Mouse (Mus musculus) urinary bladder, postnatal 25 days (tissue): ENCODE measurements around the gene 6430571L13Rik.

Experiments used
- DNase-seq: peaks from one replicate; pipeline ENCODE4 v3.0.0; 2022; ENCODE audit warnings: low spot score

Gene 6430571L13Rik

GRCm38 (mm10) chr9:107384396-107384795 lies 44.0 kb downstream of the 6430571L13Rik start:
- no peak for DNase-seq

- DNase-seq = peak; percentile 31
These were observed 46.3 kb downstream of the 6430571L13Rik start for GRCm38 (mm10) chr9:107386722-107387121.

- DNase-seq = no peak
These were observed 47.3 kb downstream of the 6430571L13Rik start for GRCm38 (mm10) chr9:107387708-107388107.

- no peak for DNase-seq
These were observed 47.9 kb downstream of the 6430571L13Rik start for GRCm38 (mm10) chr9:107388263-107388662.

- no peak for DNase-seq
These were observed 56.0 kb downstream of the 6430571L13Rik start for GRCm38 (mm10) chr9:107396397-107396796.

- no peak for DNase-seq
These were observed 58.6 kb downstream of the 6430571L13Rik start for GRCm38 (mm10) chr9:107398968-107399367.

GRCm38 (mm10) chr9:107399491-107399971 lies 59.1 kb downstream of the 6430571L13Rik start, which contains the start of gene Cacna2d2:
TSS of gene Cacna2d2 (plus strand) at chr9:107399612.
- DNase-seq = peak; percentile 40

GRCm38 (mm10) chr9:107400060-107400511 lies 59.7 kb downstream of the 6430571L13Rik start:
- no peak for DNase-seq

- no peak for DNase-seq
These were observed 60.4 kb downstream of the 6430571L13Rik start for GRCm38 (mm10) chr9:107400666-107401285.
